Mouse (Mus musculus): ENCODE measurements around the gene Zfp800. TPM values are rescaled to one million over a fixed set of nuclear protein-coding genes. Genes with fewer than 3 reads are reported as not detected.

Zfp800 gene
- total and polyA plus RNA-seq, 3 experiments = 41.6 to 71.9 (median 43.2) TPM

- H3K9ac ChIP-seq (ENCODE audit: control insufficient read depth, low read depth, low read length, poor library complexity, severe bottlenecking) = no peak overlapping the region
- no peak overlapping the region for H3K4me3 ChIP-seq (ENCODE audit: control insufficient read depth in 1 of 2, insufficient read depth in 1 of 2, low read depth in 2 of 2, low read length in 2 of 2)
- H3K27me3 ChIP-seq (ENCODE audit: control insufficient read depth in 1 of 2, insufficient read depth in 2 of 2, low read length in 2 of 2) = no peaks in the 10 kb centered on the region
- TF ChIP-seq ZKSCAN1 (IDR thresholded peaks at IDR 0.05; ENCODE audit: low read depth, low read length) = no peak
- TF ChIP-seq ZMIZ1 (IDR thresholded peaks at IDR 0.05; ENCODE audit: low read depth, low read length) = no peak
- no peak for TF ChIP-seq UBTF (IDR thresholded peaks at IDR 0.05; ENCODE audit: borderline replicate concordance, insufficient read depth, low read depth, low read length)
- TF ChIP-seq MYB (IDR thresholded peaks at IDR 0.05; ENCODE audit: low read depth, low read length) = no peak
- TF ChIP-seq HCFC1 (IDR thresholded peaks at IDR 0.05; ENCODE audit: low read depth, low read length) = no peak
- TF ChIP-seq MXI1 (IDR thresholded peaks at IDR 0.05; ENCODE audit: low read depth, low read length) = no peak
- no peak for TF ChIP-seq ELF1 (IDR thresholded peaks at IDR 0.05; ENCODE audit: low read depth, low read length)
- no peak for TF ChIP-seq CHD1 (IDR thresholded peaks at IDR 0.05; ENCODE audit: low read depth, low read length)
- no peak for TF ChIP-seq EP300 (IDR thresholded peaks at IDR 0.05; ENCODE audit: low read depth in 1 of 2, low read length in 2 of 2)
- DNase-seq (ENCODE audit: low read depth, low spot score) = no peak
- H3K9me3 ChIP-seq (replicated peaks; ENCODE audit: insufficient read depth, low read length) = no peaks in the 10 kb centered on the region
- H3K27ac ChIP-seq (ENCODE audit: control insufficient read depth, low read depth, low read length) = no peak overlapping the region
- no peaks in the 10 kb centered on the region for H3K79me2 ChIP-seq (ENCODE audit: control insufficient read depth, insufficient read depth, low read length, poor library complexity)
- no peaks in the 10 kb centered on the region for H3K4me1 ChIP-seq (ENCODE audit: control insufficient read depth in 1 of 2, insufficient read depth in 2 of 2, low read length in 2 of 2)
- no peaks in the 10 kb centered on the region for H3K36me3 ChIP-seq (ENCODE audit: control insufficient read depth in 1 of 2, insufficient read depth in 2 of 2, low read length in 2 of 2)
Observed at GRCm38 (mm10) chr6:28315208-28315607, 82.6 kb downstream of the Zfp800 start.

GRCm38 (mm10) chr6:28312067-28312466 is 85.7 kb downstream of the Zfp800 start:
- no peaks in the 10 kb centered on the region for H3K9me3 ChIP-seq (replicated peaks; ENCODE audit: insufficient read depth, low read length)
- H3K9ac ChIP-seq (ENCODE audit: control insufficient read depth, low read depth, low read length, poor library complexity, severe bottlenecking) = no peak overlapping the region
- H3K27ac ChIP-seq (ENCODE audit: control insufficient read depth, low read depth, low read length) = no peak overlapping the region
- DNase-seq (ENCODE audit: low read depth, low spot score) = no peak
- no peaks in the 10 kb centered on the region for H3K36me3 ChIP-seq (ENCODE audit: control insufficient read depth in 1 of 2, insufficient read depth in 2 of 2, low read length in 2 of 2)
- TF ChIP-seq POLR2AphosphoS2 (IDR thresholded peaks at IDR 0.05; ENCODE audit: low read length) = no peak
- no peak for TF ChIP-seq USF1 (IDR thresholded peaks at IDR 0.05; ENCODE audit: low read depth, low read length)
- TF ChIP-seq ZKSCAN1 (IDR thresholded peaks at IDR 0.05; ENCODE audit: low read depth, low read length) = no peak
- no peak for TF ChIP-seq NRF1 (IDR thresholded peaks at IDR 0.05; ENCODE audit: insufficient read depth, low read depth, low read length, poor library complexity, severe bottlenecking)
- TF ChIP-seq ZC3H11A (IDR thresholded peaks at IDR 0.05; ENCODE audit: low read depth, low read length) = no peak
- no peak for TF ChIP-seq ZMIZ1 (IDR thresholded peaks at IDR 0.05; ENCODE audit: low read depth, low read length)
- no peak for TF ChIP-seq MAZ (IDR thresholded peaks at IDR 0.05; ENCODE audit: low read depth, low read length)
- no peak for TF ChIP-seq EP300 (IDR thresholded peaks at IDR 0.05; ENCODE audit: low read depth in 1 of 2, low read length in 2 of 2)
- no peak for TF ChIP-seq GABPA (IDR thresholded peaks at IDR 0.05; ENCODE audit: low read depth, low read length)
- no peak for TF ChIP-seq TCF12 (IDR thresholded peaks at IDR 0.05; ENCODE audit: low read depth, low read length)
- no peak for TF ChIP-seq TAL1 (IDR thresholded peaks at IDR 0.05; ENCODE audit: low read length)
- TF ChIP-seq HCFC1 (IDR thresholded peaks at IDR 0.05; ENCODE audit: low read depth, low read length) = no peak
- no peak for TF ChIP-seq POLR2AphosphoS5 (IDR thresholded peaks at IDR 0.05; ENCODE audit: borderline replicate concordance, low read depth, low read length)
- TF ChIP-seq JUND (IDR thresholded peaks at IDR 0.05; ENCODE audit: low read depth, low read length) = no peak
- TF ChIP-seq USF2 (IDR thresholded peaks at IDR 0.05; ENCODE audit: borderline replicate concordance in 1 of 2, insufficient read depth in 1 of 2, low read depth in 1 of 2, low read length in 2 of 2) = no peak
- TF ChIP-seq POLR2A (IDR thresholded peaks at IDR 0.05; ENCODE audit: control insufficient read depth in 1 of 2, insufficient read depth in 1 of 2, low read depth in 1 of 2, low read length in 2 of 2, poor library complexity in 1 of 2) = no peak
- no peaks in the 10 kb centered on the region for H3K79me2 ChIP-seq (ENCODE audit: control insufficient read depth, insufficient read depth, low read length, poor library complexity)
- H3K4me1 ChIP-seq (ENCODE audit: control insufficient read depth in 1 of 2, insufficient read depth in 2 of 2, low read length in 2 of 2) = no peaks in the 10 kb centered on the region
- H3K27me3 ChIP-seq (ENCODE audit: control insufficient read depth in 1 of 2, insufficient read depth in 2 of 2, low read length in 2 of 2) = no peaks in the 10 kb centered on the region
- H3K4me3 ChIP-seq (ENCODE audit: control insufficient read depth in 1 of 2, insufficient read depth in 1 of 2, low read depth in 2 of 2, low read length in 2 of 2) = no peak overlapping the region

Data from MEL (cell line).